Mouse (Mus musculus) midbrain, embryonic 12.5 days (tissue): Measurements from ENCODE around the gene Churc1. TPM values are rescaled to one million over a fixed set of nuclear protein-coding genes. Genes with fewer than 3 reads are reported as not detected.
"Not testable (repeated sequence)": the region's sequence is repeated elsewhere in the genome, so short reads cannot be mapped to it uniquely, and the experiment has no call there.

Source experiments
- ATAC-seq: fragments of 200-750 bp; cut with Nextera tagmentation; 2 replicates; pipeline ENCODE4 v1.8.0; 2017; ENCODE audit warnings: low read depth, moderate TSS enrichment, moderate library complexity; ENCODE audit not compliant: low FRiP score
- H3K27ac ChIP-seq: fragments of 300-500 bp; sonication (generic); replicated peaks from 2 replicates; pipeline ENCODE4 v1.5.1; 2016; ENCODE audit warnings: mild to moderate bottlenecking
- H3K27me3 ChIP-seq: fragments of 300-500 bp; sonication (generic); 2 replicates; pipeline ENCODE4 v1.6.1; 2016; ENCODE audit warnings: mild to moderate bottlenecking
- H3K36me3 ChIP-seq: fragments of 300-500 bp; sonication (generic); 2 replicates; pipeline ENCODE4 v1.6.1; 2016
- H3K4me1 ChIP-seq: fragments of 300-500 bp; sonication (generic); 2 replicates; pipeline ENCODE4 v1.6.1; 2016
- H3K4me2 ChIP-seq: fragments of 300-500 bp; sonication (generic); replicated peaks from 2 replicates; pipeline ENCODE4 v1.6.1; 2016; ENCODE audit warnings: mild to moderate bottlenecking, moderate library complexity
- H3K4me3 ChIP-seq: fragments of 300-500 bp; sonication (generic); 2 replicates; pipeline ENCODE4 v1.5.1; 2016; ENCODE audit warnings: mild to moderate bottlenecking
- H3K9ac ChIP-seq: fragments of 300-500 bp; sonication (generic); replicated peaks from 2 replicates; pipeline ENCODE4 v1.6.1; 2016; ENCODE audit warnings: mild to moderate bottlenecking, moderate library complexity
- H3K9me3 ChIP-seq: fragments of 300-500 bp; sonication (generic); 2 replicates; pipeline ENCODE4 v1.6.1; 2016; ENCODE audit warnings: mild to moderate bottlenecking
- WGBS: fragments of 180-500 bp; shearing (Covaris S2); methylation state at CpG from one replicate; pipeline ENCODE4 v1.1.7; 2016; 5-methylcytosine and 5-hydroxymethylcytosine counted together
- polyA plus RNA-seq: library from polyadenylated mRNA; unstranded; fragments of >200 nt; fragmentation: Nextera tagmentation; extraction: Ambion mirVana; gene quantifications from 2 replicates; pipeline ENCODE4 v1.2.1, GENCODE M21; 2016

Gene Churc1
- polyA plus RNA-seq, 1 experiment from 2014 or later: 89.3 TPM

GRCm38 (mm10) chr12:76775132-76775531 is 9.8 kb downstream of the Churc1 start:
- no peak overlapping the region for H3K9ac ChIP-seq
- H3K4me1 ChIP-seq: no peaks in the 10 kb centered on the region
- peaks cover 4% of the 10 kb centered on the region for H3K36me3 ChIP-seq
- no peak for ATAC-seq
- H3K27me3 ChIP-seq: no peaks in the 10 kb centered on the region
- 69% methylated on average over 4 of the region's 4 CpGs for WGBS
- no peak overlapping the region for H3K27ac ChIP-seq
- H3K4me3 ChIP-seq: no peak overlapping the region
- H3K9me3 ChIP-seq: no peaks in the 10 kb centered on the region
- H3K4me2 ChIP-seq: no peak overlapping the region

GRCm38 (mm10) chr12:76776898-76777297 is 11.6 kb downstream of the Churc1 start:
- WGBS: 95% methylated on average over 5 of the region's 5 CpGs
- Histone ChIP-seq H3K4me1 (peaks cover 3% of the 10 kb centered on the region; the same call in 1 of the 2 replicates), H3K9me3 (no peaks in the 10 kb centered on the region), H3K4me3 (no peak overlapping the region), H3K27ac (no peak overlapping the region), H3K36me3 (peaks cover 4% of the 10 kb centered on the region), H3K9ac (no peak overlapping the region), H3K27me3 (no peaks in the 10 kb centered on the region), H3K4me2 (no peak overlapping the region)
- no peak for ATAC-seq

DNA sequence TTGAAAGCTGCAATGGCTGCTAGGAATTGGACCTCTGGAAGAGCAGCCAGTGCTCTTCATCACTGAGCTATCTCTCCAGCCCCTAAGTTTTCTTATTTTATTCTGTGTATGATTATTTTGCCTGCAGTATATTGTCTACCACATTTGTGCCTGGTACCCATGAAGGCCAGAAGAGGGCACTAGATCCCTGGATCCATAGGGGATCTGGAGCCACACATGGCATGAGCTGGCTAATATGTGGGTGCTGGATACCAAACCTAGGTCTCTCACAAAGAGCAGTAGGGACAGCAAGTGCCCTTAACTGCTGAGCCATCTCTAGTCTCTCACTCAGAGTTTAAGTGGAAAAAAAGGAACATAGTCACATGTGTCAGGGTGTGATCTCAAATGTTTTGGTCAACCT is 12.5 kb downstream of the Churc1 start:
- Histone ChIP-seq H3K4me2 (no peak overlapping the region), H3K27ac (no peak overlapping the region), H3K9me3 (no peaks in the 10 kb centered on the region), H3K4me3 (no peak overlapping the region), H3K27me3 (no peaks in the 10 kb centered on the region), H3K4me1 (peaks cover 3% of the 10 kb centered on the region; the same call in 1 of the 2 replicates), H3K9ac (no peak overlapping the region), H3K36me3 (peaks cover 4% of the 10 kb centered on the region)
- no peak for ATAC-seq

DNA sequence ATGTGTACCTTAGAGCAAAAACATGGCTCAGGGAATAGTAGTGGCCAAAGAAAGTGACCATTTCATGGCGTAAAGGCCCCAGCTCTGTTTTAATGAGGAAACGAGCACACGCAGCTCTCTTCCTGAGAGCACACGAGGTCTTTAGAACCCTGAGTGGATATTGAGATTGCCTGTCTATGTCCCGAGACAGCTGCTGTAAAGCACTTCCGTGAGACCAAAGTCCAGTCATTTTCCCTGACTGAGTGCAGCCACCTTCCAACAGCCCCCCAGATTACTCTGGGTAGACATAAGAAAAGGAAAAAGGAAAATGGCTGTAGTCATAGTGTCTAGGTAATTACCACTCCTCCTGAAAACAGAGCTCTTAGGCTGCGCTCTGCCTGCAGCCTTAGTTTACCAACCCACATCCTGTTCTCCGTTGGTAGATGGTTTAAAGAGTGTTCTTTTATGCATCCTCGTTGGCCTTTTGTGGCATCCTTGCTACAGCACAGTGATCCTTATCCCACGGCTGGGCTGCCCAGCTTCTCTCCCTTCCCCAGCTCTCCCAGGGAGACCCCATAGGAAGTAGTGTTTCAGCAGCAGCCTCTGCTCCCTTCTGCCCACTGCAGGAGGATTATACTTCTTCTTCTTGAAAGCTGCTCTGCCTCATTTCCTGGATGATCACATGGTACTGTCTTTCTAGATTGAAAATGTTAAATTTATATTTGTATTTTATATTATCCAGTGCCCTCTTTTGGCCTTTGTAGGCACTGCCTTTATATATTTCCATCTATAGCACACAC is 13.2 kb downstream of the Churc1 start:
- ATAC-seq: no peak
- H3K9me3 ChIP-seq: no peaks in the 10 kb centered on the region
- no peak overlapping the region for H3K27ac ChIP-seq
- H3K9ac ChIP-seq: no peak overlapping the region
- no peak overlapping the region for H3K4me2 ChIP-seq
- no peak overlapping the region for H3K4me3 ChIP-seq
- no peaks in the 10 kb centered on the region for H3K27me3 ChIP-seq
- WGBS: 84% methylated on average over 10 of the region's 10 CpGs
- H3K36me3 ChIP-seq: peaks cover 4% of the 10 kb centered on the region
- peaks cover 3% of the 10 kb centered on the region; the same call in 1 of the 2 replicates for H3K4me1 ChIP-seq

GRCm38 (mm10) chr12:76779951-76780350 is 14.6 kb downstream of the Churc1 start:
- Histone ChIP-seq H3K9ac (no peak overlapping the region), H3K27me3 (no peaks in the 10 kb centered on the region), H3K4me3 (no peak overlapping the region), H3K9me3 (no peaks in the 10 kb centered on the region), H3K27ac (no peak overlapping the region), H3K4me1 (peaks cover 3% of the 10 kb centered on the region; the same call in 1 of the 2 replicates), H3K36me3 (peaks cover 4% of the 10 kb centered on the region), H3K4me2 (no peak overlapping the region)
- WGBS: 74% methylated on average over 5 of the region's 5 CpGs
- ATAC-seq: no peak

DNA sequence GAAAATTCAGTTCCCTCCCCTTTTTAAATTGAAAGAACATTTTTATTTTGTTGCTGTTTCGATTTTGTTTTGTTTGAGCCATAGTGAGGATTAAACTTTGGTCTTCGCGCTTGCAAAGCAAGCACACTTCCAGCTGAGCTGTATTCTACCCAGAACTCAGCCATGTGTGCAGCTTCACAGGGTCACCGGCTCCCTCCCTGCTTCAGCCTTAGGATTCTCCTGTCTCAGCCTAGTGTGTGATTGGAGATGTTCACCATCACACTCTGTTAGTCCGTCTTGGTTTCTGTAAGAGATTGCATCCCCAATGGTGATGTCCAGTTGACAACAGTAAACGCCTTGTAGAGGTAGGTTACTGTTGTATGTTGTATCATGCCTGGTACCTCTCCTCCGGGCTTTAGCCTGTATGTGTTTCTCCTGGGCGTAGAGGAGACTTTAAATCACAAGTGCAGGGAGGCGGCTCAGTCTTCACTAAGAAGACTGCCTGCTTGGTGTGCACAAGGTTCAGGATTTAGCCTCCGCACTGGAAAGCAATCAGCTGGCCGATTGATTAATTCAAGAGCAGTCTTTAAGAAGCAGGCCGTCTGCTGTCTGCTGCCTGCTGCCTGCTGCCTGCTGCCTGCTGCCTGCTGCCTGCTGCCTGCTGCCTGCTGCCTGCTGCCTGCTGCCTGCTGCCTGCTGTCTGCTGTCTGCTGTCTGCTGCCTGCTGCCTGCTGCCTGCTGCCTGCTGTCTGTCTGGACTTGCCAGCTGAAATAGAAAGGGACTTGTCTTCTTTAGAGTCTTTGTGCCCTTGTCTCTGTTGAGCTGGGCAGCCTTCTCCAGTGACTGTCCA is 15.5 kb downstream of the Churc1 start:
- Histone ChIP-seq H3K27ac (peak overlapping the region; percentile 56), H3K9ac (no peak overlapping the region), H3K4me2 (no peak overlapping the region), H3K9me3 (no peaks in the 10 kb centered on the region), H3K27me3 (no peaks in the 10 kb centered on the region), H3K4me1 (peaks cover 3% of the 10 kb centered on the region; the same call in 1 of the 2 replicates), H3K4me3 (no peak overlapping the region), H3K36me3 (peaks cover 4% of the 10 kb centered on the region)
- WGBS: 52% methylated on average over 12 of the region's 12 CpGs
- ATAC-seq: peak; percentile 65; the same call in 1 of the 2 replicates

- WGBS: 77% methylated on average over 10 of the region's 10 CpGs
Measured at GRCm38 (mm10) chr12:76784056-76784619, 18.8 kb downstream of the Churc1 start.

GRCm38 (mm10) chr12:76790446-76791084 is 25.2 kb downstream of the Churc1 start:
- WGBS: 67% methylated on average over 8 of the region's 8 CpGs
- Histone ChIP-seq H3K9ac (no peak overlapping the region), H3K27ac (no peak overlapping the region), H3K4me1 (no peaks in the 10 kb centered on the region), H3K4me2 (no peak overlapping the region), H3K4me3 (no peak overlapping the region), H3K27me3 (no peaks in the 10 kb centered on the region), H3K9me3 (no peaks in the 10 kb centered on the region), H3K36me3 (no peaks in the 10 kb centered on the region)
- ATAC-seq: no peak

More at GRCm38 (mm10) chr12:76784056-76784619, 18.8 kb downstream of the Churc1 start:
- no peaks in the 10 kb centered on the region for H3K36me3 ChIP-seq
- no peak overlapping the region for H3K4me3 ChIP-seq
- no peak for ATAC-seq
- H3K27me3 ChIP-seq: no peaks in the 10 kb centered on the region
- H3K9ac ChIP-seq: no peak overlapping the region
- no peak overlapping the region for H3K27ac ChIP-seq
- no peak overlapping the region for H3K4me2 ChIP-seq
- H3K4me1 ChIP-seq: peaks cover 3% of the 10 kb centered on the region; the same call in 1 of the 2 replicates
- H3K9me3 ChIP-seq: no peaks in the 10 kb centered on the region

DNA sequence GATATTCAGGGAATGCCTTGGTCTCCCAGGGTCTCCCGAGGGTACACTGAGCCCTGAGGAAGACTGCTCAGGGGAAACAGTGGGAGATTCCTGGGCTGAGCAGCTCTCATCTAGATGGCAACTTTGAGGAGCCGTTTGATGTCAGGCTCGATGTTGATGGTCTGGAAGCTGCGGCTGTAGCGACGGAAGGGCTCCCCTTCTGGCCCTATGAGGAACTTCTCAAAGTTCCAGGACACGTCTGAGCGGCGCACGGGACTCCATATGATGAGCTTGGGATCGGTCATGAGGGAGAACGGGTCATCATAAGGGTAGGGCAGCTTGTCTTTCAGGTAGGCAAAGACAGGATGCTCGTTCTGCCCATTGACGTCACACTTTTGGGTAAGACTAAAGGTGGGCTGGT is 27.2 kb downstream of the Churc1 start:
- not testable (repeated sequence) for H3K4me2 ChIP-seq, H3K9ac ChIP-seq, H3K27ac ChIP-seq, ATAC-seq, H3K9me3 ChIP-seq, H3K36me3 ChIP-seq, H3K4me3 ChIP-seq, H3K4me1 ChIP-seq, H3K27me3 ChIP-seq
- WGBS: 55% methylated on average over 14 of the region's 14 CpGs

- Histone ChIP-seq H3K27me3 (no peaks in the 10 kb centered on the region), H3K27ac (no peak within 1 kb of the TSS), H3K9me3 (no peaks in the 10 kb centered on the region), H3K4me2 (no peak within 1 kb of the TSS), H3K9ac (no peak within 1 kb of the TSS), H3K36me3 (no peaks in the 10 kb centered on the region), H3K4me1 (peaks cover 2% of the 10 kb centered on the region; the same call in 1 of the 2 replicates), H3K4me3 (no peak within 1 kb of the TSS)
- no peak for ATAC-seq
- 83% methylated on average over 5 of the region's 5 CpGs for WGBS
Measured at GRCm38 (mm10) chr12:76795350-76795749, 30.0 kb downstream of the Churc1 start, which contains the start of gene Gpx2. Gene Gpx2, minus strand, starts transcription at chr12:76795554.

GRCm38 (mm10) chr12:76796938-76797539 is 31.7 kb downstream of the Churc1 start:
- ATAC-seq: no peak
- WGBS: 88% methylated on average over 7 of the region's 7 CpGs

More at GRCm38 (mm10) chr12:76796938-76797539, 31.7 kb downstream of the Churc1 start:
- Histone ChIP-seq H3K9ac (no peak overlapping the region), H3K36me3 (no peaks in the 10 kb centered on the region), H3K4me2 (no peak overlapping the region), H3K4me3 (no peak overlapping the region), H3K27me3 (no peaks in the 10 kb centered on the region), H3K27ac (no peak overlapping the region), H3K4me1 (peaks cover 2% of the 10 kb centered on the region; the same call in 1 of the 2 replicates), H3K9me3 (no peaks in the 10 kb centered on the region)
